Mouse (Mus musculus) liver, embryonic 14.5 days (tissue): ENCODE data around the gene Trim27.

Source experiments
- CTCF ChIP-seq: IDR thresholded peaks from 2 replicates; pipeline ENCODE4 v1.5.1; 2016; ENCODE audit warnings: antibody characterized with exemption, low read depth, control low read depth
- EP300 ChIP-seq: IDR thresholded peaks from 2 replicates; pipeline ENCODE4 v1.6.1; 2016; ENCODE audit warnings: antibody characterized with exemption, low read depth

- TF ChIP-seq CTCF = no peak
- no peak for TF ChIP-seq EP300
Measured at GRCm38 (mm10) chr13:21240788-21241187, 61.5 kb downstream of the Trim27 start.
